Mouse (Mus musculus) cerebellum, postnatal 25 days (tissue): ENCODE results near the gene Dnaaf2.
"Not testable (repeated sequence)": the region's sequence is repeated elsewhere in the genome, so short reads cannot be mapped to it uniquely, and the experiment has no call there.

Experiments
- DNase-seq, 2 experiments: peaks; one replicate each; pipeline ENCODE4 v3.0.0; 2021; ENCODE audit warnings: mixed read lengths in 2 of 2

Gene Dnaaf2

GRCm38 (mm10) chr12:69163586-69163985 is 34.6 kb downstream of the Dnaaf2 start:
- DNase-seq, result not testable (repeated sequence)

GRCm38 (mm10) chr12:69160677-69161076 is 37.6 kb downstream of the Dnaaf2 start:
- not testable (repeated sequence) for DNase-seq

- DNase-seq, result peak; percentile 35 to 37
Observed at GRCm38 (mm10) chr12:69159578-69159940, 38.7 kb downstream of the Dnaaf2 start.

DNA sequence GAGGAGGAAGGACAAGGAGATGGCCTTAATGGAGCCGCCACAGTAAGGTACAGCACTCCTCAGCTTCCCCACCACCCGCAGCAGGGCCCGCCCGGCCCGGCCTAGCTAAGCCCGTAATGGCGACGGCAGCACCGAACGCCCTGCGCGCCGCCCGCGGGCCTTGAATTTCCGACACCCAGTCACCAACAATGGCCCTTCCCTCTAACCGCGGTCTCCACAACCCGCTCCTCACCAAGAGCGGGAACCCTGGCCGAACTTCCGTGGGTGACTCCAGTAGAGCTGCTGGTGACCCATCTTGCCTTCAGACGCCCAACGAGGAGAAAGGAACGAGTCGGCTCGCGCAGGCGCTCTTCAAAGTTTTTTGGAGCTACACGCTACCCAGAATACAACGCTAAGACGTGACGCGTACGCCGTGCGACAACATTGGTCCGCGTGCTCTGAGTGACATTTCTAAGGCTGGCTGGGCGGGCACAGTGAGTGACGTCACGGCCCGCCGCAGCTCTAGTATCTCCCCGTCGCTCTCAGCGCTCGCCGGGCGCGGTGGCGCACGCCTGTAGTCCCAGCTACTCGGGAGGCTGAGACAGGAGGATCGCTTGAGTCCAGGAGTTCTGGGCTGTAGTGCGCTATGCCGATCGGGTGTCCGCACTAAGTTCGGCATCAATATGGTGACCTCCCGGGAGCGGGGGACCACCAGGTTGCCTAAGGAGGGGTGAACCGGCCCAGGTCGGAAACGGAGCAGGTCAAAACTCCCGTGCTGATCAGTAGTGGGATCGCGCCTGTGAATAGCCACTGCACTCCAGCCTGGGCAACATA is 39.3 kb downstream of the Dnaaf2 start, which contains the start of gene Rps29:
Gene Rps29 (minus strand): TSS at position 422 of the 813 bp plus-strand sequence.
- DNase-seq, result peak; percentile 98 to 99

DNA sequence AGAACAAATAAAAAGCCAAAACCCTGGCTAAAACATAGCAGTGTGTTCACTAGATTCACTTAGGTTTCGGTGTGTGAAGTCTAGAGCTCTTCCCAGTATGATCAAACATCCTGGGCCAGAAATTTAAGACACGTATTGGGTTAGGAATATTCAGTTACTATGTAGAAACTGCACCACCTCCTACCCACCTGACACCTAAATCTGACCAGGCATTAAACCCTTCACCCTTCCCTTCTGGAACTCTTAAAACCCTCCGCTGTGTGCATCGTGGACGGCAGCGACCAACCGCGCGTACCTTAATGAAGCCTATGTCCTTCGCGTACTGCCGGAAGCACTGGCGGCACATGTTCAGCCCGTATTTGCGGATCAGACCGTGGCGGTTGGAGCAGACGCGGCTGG is 39.9 kb downstream of the Dnaaf2 start:
- no peak for DNase-seq

GRCm38 (mm10) chr12:69157107-69157506 is 41.1 kb downstream of the Dnaaf2 start:
- DNase-seq, result no peak

DNA sequence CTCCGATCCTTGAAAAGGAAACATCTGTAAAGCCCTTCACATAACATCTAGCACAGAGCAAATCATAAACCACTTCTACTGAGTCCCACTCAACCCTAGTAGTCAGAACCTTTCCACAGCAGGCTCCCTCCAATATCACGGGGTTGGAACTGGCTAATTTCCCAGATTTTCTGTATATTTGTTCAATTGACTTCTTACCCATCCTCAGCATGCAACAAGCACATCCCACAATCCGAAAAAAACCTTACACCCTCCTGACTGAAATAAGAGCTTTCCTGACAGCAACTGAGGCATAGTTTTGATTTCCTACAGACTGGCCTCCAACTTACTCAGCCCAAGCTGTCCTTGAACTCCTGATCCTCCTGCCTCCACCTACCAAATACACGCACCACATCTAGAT is 41.8 kb downstream of the Dnaaf2 start:
- DNase-seq, result no peak

DNA sequence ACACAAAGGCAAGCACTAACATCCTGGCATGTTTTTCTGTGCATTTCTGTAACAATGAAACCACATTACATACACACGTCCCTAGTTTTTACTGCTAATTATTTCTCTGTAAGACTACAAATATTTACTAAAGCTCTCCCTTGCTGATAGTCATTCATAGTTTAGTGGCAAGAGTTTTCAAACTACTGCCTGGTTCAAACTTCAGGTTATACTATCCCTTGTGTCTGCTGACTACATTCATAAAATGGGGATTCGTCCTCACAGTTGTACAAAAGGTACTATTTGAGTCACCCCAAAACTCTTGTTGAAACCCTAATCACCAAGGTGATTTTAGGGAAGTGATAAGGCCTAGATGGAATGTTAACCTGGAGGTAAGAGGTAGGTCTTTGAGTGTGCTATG is 42.3 kb downstream of the Dnaaf2 start:
- DNase-seq, result no peak

GRCm38 (mm10) chr12:69150049-69150448 is 48.2 kb downstream of the Dnaaf2 start:
- no peak for DNase-seq

- DNase-seq, result no peak
Observed at GRCm38 (mm10) chr12:69147166-69147735, 51.0 kb downstream of the Dnaaf2 start.

DNA sequence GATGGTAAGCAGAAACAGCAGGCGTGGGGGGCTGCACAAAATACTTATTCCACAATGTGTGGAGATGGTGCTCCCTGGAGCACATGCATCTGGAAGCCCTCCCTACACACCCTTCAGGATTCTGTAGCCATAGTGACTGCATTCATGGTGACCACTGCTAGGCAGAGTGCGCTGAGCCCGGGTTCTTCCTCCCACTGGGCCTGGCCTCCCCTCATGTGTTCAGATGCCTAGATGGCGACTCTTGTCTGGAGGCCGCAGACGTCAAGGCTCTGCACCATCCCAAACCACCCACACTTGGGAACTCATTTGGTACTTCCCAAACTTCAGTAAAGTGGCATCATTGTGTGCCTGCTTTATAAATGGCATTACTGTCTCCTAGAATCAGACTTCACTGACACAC is 54.8 kb downstream of the Dnaaf2 start:
- DNase-seq, result no peak

GRCm38 (mm10) chr12:69139841-69140240 is 58.4 kb downstream of the Dnaaf2 start:
- no peak for DNase-seq

- DNase-seq, result no peak
Observed at GRCm38 (mm10) chr12:69139201-69139600, 59.0 kb downstream of the Dnaaf2 start.
